Mouse (Mus musculus) E14TG2a.4 (cell line): ENCODE measurements at regions not wholly inside any gene's neighbourhood (a gene's known extent, or its start where the extent isn't known, plus 50 kb on each side); places are given as distances from the start of the nearest gene placed in this dataset.

Experiments
- CTCF ChIP-seq: conservative IDR thresholded peaks from 2 replicates; pipeline ENCODE4 v1.5.1; 2014; ENCODE audit warnings: low read length
- NANOG ChIP-seq: IDR thresholded peaks from 2 replicates; pipeline ENCODE4 v1.6.1; 2014; ENCODE audit warnings: borderline replicate concordance, low read length, mixed read lengths
- POU5F1 ChIP-seq: IDR thresholded peaks from 2 replicates; pipeline ENCODE4 v1.6.1; 2014; ENCODE audit warnings: low read length, borderline replicate concordance

DNA sequence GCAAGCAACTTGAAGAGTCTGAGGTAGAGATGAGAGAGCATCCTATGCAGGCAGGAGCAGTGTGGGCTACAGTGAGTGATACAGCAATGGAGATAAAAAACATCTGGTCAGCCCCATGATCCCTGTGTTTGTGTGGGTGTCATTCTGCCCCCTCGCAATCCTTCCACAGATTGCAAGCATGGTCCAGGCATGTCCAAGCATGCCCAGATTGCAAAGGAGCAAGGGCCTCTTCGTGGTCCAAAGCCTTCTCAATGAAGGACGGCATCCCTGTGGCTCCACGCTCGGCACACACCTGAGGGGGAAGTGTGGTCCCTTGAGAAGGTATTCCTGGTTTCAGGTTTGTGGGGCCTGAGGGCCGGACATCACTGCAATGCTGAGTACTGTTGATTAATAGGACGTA is 61.9 kb downstream of the Sox1 start:
- TF ChIP-seq CTCF: no peak
- no peak for TF ChIP-seq POU5F1
- TF ChIP-seq NANOG: no peak
